Mouse (Mus musculus) heart, adult 18-20 months (tissue): Measurements from ENCODE around the gene Armc7. TPM values are rescaled to one million over a fixed set of nuclear protein-coding genes. Genes with fewer than 3 reads are reported as not detected.
"Not testable (repeated sequence)": the region's sequence is repeated elsewhere in the genome, so short reads cannot be mapped to it uniquely, and the experiment has no call there.

Experiments
- DNase-seq, 2 experiments: peaks; one replicate each; pipeline ENCODE4 v3.0.0; 2021 to 2022; ENCODE audit warnings: mixed read lengths in 1 of 2
- total RNA-seq, 2 experiments: library from RNA; stranded (reverse); gene quantifications; 2 replicates each; pipeline ENCODE4 v1.2.3; 2021

Gene Armc7
- total RNA-seq, 2 experiments from 2014 or later: 1.8 to 1.9 TPM

GRCm38 (mm10) chr11:115490441-115491355, 15.2 kb downstream of the Armc7 start:
- no peak for DNase-seq

- peak; percentile 83 to 89 for DNase-seq
Observed at GRCm38 (mm10) chr11:115491356-115492083, 16.1 kb downstream of the Armc7 start, which contains the start of gene Nt5c. Gene Nt5c (minus strand): TSS chr11:115491862.

DNA sequence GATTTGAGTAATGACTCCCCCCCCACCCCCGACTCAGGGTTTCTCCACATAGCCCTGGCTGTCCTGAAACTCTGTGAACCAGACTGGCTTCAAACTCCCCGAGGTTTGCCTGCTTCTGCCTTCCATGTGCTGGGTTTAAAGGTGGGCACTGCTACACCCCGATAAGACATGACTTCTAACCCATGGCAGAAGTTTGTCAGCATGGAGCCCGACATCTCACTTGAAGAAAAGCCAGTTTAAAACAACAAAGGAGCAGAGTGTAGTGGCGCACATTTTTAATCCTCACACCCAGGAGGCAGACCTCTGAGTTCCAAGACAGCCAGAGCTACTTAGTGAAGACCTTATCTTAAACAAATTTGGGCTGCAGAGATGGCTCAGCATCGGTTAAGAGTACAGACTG, 16.9 kb downstream of the Armc7 start:
- DNase-seq: no peak

DNA sequence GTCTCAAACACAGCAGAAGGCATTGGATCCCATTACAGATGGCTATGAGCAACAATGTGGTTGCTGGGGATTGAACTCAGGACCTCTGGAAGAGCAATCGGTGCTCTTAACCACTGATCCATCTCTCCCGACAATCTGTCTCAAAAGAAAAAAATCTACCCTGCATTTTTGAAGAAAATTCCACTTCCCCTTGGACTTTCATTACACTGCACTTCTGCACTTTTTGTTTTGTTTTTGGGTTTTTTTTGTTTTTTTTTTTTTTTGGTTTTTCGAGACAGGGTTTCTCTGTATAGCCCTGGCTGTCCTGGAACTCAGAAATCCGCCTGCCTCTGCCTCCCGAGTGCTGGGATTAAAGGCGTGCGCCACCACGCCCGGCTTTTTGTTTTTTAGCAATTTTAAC, 21.1 kb downstream of the Armc7 start:
- DNase-seq: not testable (repeated sequence)

DNA sequence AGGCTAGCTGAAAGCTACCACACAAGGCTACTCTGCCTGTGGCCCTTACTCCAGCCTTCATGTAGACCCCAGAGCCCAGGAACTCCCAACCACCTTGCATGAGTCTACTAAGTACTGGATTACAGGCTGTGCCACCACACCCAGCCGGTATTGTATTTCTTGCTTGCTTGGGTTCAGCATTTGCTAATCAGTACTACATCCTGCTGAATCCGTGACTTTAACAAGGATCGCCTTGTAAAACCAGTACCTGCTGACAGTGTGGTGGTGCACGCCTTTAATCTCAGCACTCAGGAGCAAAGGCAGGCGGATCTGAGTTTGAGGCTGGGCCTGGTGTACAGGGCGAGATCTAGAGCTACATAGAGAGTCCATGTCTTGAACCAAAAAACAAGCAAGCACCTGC, 27.2 kb downstream of the Armc7 start:
- DNase-seq: no peak

DNA sequence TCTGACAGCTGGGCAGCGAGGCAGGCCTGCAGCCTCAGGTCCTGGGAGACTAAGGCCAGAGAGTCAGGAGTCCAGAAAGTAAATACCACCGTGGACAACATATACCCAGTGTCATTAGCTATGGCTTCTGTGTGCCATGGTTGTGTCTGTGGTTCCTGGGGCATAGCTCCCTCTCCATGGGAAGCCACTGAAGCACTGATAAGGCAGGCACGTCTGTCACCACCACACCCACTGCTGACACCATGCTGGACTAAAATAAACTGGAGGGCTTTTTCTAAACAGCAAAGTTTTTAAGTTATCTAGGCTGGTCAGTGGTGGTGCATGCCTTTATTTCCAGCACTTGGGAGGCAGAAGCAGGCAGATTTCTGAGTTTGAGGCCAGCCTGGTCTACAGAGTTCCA, 31.1 kb downstream of the Armc7 start:
- no peak for DNase-seq

GRCm38 (mm10) chr11:115508061-115508460, 32.6 kb downstream of the Armc7 start:
- DNase-seq: no peak

DNA sequence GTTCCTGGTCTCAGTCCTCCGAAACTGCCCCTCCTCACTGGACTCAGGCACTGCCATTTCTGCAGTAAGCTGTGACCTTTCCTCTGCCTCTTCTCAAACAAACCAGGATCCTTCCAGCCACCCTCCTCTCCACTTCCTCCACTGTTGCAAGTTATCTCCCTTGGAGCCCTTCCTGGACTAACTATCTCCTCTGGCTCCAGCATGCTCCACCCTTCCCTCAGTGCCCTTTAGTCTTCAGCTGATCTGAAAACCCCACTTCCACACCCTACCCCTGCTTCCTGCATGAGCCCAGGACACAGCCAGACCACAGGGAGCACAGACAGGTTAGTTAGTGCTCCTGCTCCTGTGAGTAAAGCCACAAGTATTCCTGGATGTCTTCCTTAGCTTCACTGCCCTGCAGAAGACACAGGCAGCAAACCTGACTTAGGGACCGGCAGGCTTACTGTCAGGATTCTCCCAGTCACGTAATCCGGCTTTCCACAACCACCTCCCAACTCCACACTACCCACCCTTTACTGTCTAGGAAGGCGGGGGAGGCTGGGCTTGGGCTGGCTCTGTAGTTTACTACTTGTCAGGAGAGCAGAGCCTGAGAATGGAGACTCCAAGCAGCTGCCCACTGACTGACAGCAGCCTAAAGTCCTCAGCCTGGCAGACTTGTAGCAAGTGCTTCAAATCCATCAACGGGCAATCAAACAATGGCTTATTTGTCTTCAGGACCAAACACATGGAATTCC, 34.5 kb downstream of the Armc7 start:
- peak; percentile 42 to 45 for DNase-seq

DNA sequence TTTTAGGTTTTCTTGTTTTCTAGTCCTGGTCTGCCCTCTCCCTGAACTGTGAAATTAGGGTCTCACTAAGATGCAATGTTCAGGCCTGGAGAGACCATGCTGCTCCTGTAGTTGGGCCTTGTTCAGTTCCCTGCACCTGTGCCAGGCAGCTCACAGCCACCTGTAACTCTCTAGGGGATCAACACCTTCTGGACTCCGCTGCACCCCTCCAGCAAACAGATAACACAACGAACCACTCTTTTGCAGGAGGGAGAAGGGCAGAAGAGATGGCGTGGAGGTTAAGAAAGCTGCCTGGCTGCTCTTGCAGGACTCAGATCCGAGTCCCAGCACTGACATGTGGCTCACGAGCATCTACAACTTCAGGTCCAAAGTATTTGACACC, 35.0 kb downstream of the Armc7 start:
- DNase-seq: no peak

DNA sequence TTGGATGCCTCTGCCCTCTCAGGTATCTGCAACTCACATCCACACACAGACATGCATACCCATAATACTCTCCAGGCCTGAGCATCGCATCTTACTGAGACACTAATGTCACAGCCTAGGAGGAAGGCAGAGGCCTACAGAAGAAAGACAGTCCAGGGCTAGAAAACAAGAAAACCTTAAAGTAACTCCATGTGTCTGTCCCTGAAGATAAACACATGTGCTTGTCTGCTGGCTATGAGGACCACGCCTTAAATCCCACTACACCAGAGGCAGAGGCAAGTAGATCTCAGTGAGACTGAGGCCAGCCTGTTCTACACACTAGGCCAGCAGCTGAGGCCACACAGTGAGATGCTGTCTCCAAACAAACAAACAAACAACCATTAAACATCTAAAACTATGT, 35.7 kb downstream of the Armc7 start:
- DNase-seq: no peak

DNA sequence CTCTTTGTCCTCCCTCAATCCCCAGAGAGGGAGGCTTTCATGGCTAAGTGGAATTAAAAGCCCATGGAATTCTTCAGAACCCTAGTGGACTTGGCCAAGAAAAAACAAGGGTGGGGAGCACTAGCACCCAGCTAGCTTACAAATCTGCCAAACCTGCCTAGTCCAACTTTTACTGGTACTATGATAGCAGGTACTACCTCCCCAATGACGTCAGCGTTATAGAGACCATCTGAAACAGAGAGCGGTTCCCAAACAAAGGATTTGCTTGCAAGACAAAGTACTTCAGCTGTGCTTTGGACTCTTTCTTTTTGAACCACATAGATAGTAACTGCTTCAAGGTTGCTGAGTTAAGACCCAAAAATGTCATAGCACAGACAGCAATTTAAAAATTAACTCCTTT, 36.5 kb downstream of the Armc7 start:
- DNase-seq: no peak

- DNase-seq: peak; percentile 59 to 75
Observed at GRCm38 (mm10) chr11:115512407-115513183, 37.1 kb downstream of the Armc7 start.

GRCm38 (mm10) chr11:115513271-115514237, 38.1 kb downstream of the Armc7 start:
- DNase-seq: peak in 1 of 2 experiments; percentile 50

DNA sequence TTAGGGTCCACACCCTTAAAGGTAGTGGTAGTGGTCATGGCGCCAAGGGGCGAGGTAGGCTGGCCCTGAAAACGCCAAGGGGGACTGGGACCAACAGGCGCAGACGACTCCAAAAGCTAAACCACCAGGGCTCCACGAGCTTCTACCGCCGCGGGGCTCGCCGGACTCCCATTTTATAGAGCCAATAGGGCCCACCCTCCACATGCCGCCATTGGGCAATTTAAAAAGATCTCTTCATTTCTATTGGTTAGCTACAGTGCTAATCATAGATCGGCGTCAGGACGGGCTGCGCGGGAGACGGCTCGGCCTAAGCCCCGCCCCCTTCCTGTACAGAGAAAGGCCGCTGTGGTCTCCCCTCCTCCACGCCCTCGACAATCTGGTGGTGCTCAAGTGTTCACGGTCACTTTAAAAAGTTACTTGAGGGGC, 38.8 kb downstream of the Armc7 start, which contains the start of gene Jpt1:
Gene Jpt1 (minus strand): TSS at position 150 of the 426 bp plus-strand sequence.
- peak; percentile 99 to 100 for DNase-seq

DNA sequence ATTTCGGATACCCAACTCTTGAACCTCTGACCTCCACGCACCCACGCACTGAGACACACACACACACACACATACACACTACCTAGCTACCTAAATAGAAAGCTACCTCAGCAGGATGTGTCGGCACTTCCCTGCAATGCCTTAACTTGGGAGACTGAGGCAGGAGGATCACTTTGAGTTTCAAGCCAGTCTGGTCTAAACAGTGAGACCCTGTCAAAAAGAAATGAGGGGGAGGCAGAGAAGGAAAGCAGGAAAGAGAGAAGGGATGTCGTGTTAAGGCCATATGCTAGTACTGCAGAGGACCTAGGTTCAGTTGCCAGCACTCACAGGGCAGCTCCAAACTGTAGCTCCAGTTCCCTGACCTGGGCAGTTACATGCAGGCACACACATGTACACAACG, 39.6 kb downstream of the Armc7 start:
- DNase-seq: no peak

DNA sequence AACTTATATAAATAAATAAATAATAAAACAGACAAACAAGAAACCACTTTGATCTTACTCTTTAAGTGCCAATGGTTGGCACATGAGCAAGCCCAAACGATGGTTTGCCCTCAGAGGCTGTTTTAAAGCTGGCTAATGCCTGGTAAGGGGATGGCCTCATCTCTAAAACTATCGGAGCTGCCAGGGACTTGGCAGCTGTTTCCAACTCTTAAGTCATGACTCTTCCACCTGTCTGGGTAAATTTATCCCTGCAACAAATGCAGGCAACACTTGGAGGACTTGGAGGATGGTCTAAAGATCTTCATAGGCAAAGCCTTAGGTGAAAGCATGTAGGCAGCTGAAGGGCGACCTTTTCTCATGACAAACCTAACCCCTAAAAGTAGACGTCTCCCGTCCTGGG, 41.5 kb downstream of the Armc7 start:
- DNase-seq: no peak

GRCm38 (mm10) chr11:115518693-115519092, 43.2 kb downstream of the Armc7 start:
- no peak for DNase-seq

DNA sequence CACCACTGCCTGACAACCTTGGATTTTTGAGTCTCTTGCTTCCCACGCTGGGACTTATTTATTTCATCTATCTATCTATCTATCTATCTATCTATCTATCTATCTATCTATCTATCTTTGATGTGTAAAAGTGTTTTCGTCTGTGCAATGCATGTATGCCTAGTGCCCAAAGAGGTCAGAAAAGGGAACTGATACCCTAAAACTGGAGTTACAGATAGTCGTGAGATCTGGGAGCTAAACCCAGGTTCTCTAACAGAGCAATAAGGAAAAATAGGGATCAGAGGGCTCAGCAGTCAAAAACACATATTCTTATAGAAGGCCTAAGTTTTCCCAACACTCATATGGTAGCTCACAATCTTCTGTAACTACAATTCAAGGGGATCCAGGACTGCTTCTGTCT, 44.1 kb downstream of the Armc7 start:
- DNase-seq: no peak

- no peak for DNase-seq
Observed at GRCm38 (mm10) chr11:115520218-115520617, 44.8 kb downstream of the Armc7 start.

DNA sequence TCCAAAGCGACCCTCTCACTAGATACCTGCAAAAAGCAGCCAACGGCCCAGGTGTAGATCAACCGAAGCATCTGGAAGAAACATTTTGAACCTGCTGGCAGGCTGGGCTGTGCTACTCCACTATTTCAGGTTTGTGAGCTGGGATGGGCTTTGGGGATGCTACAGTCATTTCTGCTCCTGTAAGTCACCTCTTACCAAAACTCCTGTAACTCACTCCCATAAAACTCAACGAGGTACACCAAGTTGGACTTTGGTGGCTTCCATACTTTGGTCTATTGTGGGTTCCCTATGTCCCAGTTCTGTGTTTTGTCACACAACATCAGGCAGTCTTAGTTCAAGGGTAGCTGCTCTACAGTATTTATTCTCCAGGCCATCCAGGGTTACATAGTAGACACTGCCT, 45.6 kb downstream of the Armc7 start:
- DNase-seq: no peak
